11 mouse cellular contexts compared by ENCODE assay signal in genomic region chr8:122636803-122637175, GRCm38 (mm10). TPM values are rescaled to one million over a fixed set of nuclear protein-coding genes. Genes with fewer than 3 reads are reported as not detected.
DNase-seq lines count a peak whose midpoint lies in the region; ATAC-seq and TF ChIP-seq lines count a peak whose summit lies in the region.
"Had no signal": no experiment of that assay in that cellular context is flagged by ENCODE, and none has a peak within 500 bp of the region (broad histone marks: within the 10 kb centered on the region; RNA-seq: fewer than 3 reads in every experiment).

No protein-coding gene starts in this region.

- no peak for TF ChIP-seq CTCF in lung, postnatal 0 days (IDR thresholded peaks at IDR 0.05)
- TF ChIP-seq CTCF in lung, adult 2 months (IDR thresholded peaks at IDR 0.05; ENCODE audit: insufficient read depth, low read length) = no peak
- TF ChIP-seq CTCF in hindbrain, postnatal 0 days (IDR thresholded peaks at IDR 0.05; ENCODE audit: low read depth) = no peak

- no peak for TF ChIP-seq POLR2A in lung, adult 2 months (IDR thresholded peaks at IDR 0.05; ENCODE audit: borderline replicate concordance, extremely low read depth, low read depth, low read length)

- H3K27me3 ChIP-seq in lung, postnatal 0 days (replicated peaks; ENCODE audit: insufficient read depth, low read length) = no peaks in the 10 kb centered on the region
- H3K27me3 ChIP-seq in limb, embryonic 12.5 days = no peaks in the 10 kb centered on the region
- H3K27me3 ChIP-seq in hindbrain, postnatal 0 days (ENCODE audit: insufficient read depth, low read length) = no peaks in the 10 kb centered on the region
- H3K27me3 ChIP-seq: neural tube, embryonic 12.5 days had no signal

- no peak overlapping the region for H3K4me2 ChIP-seq in lung, postnatal 0 days (replicated peaks; ENCODE audit: low read depth, low read length)
- H3K4me2 ChIP-seq in limb, embryonic 12.5 days = no peak overlapping the region
- H3K4me2 ChIP-seq in hindbrain, postnatal 0 days (ENCODE audit: low read depth, low read length) = no peak overlapping the region
- H3K4me2 ChIP-seq: neural tube, embryonic 12.5 days had no signal

- peak overlapping the region; percentile 26; the same call in 1 of the 2 replicates for H3K27ac ChIP-seq in lung, postnatal 0 days (ENCODE audit: low read length)
- H3K27ac ChIP-seq in limb, embryonic 12.5 days = 0 out of 2 replicates have a peak overlapping the region, but pooled peaks have one; percentile 8
- H3K27ac ChIP-seq in hindbrain, postnatal 0 days = no peak overlapping the region
- H3K27ac ChIP-seq: neural tube, embryonic 12.5 days had no signal

- 39% methylated on average over 9 of the region's 9 CpGs for WGBS in lung, postnatal 0 days
- 58% methylated on average over 9 of the region's 9 CpGs for WGBS in lung, adult 2 months
- WGBS in limb, embryonic 12.5 days = 57% methylated on average over 9 of the region's 9 CpGs
- WGBS in hindbrain, postnatal 0 days = 54% methylated on average over 9 of the region's 9 CpGs

- no peak for TF ChIP-seq EP300 in lung, postnatal 0 days (IDR thresholded peaks at IDR 0.05)

- peak; percentile 6; the same call in 1 of the 2 replicates for ATAC-seq in lung, postnatal 0 days
- ATAC-seq in limb, embryonic 12.5 days (ENCODE audit: insufficient number of reproducible peaks, insufficient read depth, low FRiP score, low TSS enrichment, low read depth) = no peak
- ATAC-seq in hindbrain, postnatal 0 days = no peak
- ATAC-seq: inflammation-experienced regulatory T-cells, adult 6 months had no signal

- peaks cover 12% of the 10 kb centered on the region; the same call in 1 of the 2 replicates for H3K4me1 ChIP-seq in lung, postnatal 0 days (ENCODE audit: insufficient read depth, low read depth, low read length)
- peaks cover 17% of the 10 kb centered on the region for H3K4me1 ChIP-seq in lung, adult 2 months (ENCODE audit: control insufficient read depth, insufficient read depth, low read length)
- H3K4me1 ChIP-seq in limb, embryonic 12.5 days (replicated peaks) = peaks cover 48% of the 10 kb centered on the region
- H3K4me1 ChIP-seq in hindbrain, postnatal 0 days (ENCODE audit: insufficient read depth, low read length) = 0 out of 2 replicates have a peak, but pooled peaks cover 4% of the 10 kb centered on the region

- DNase-seq in lung, postnatal 0 days (ENCODE audit: low spot score) = no peak
- no peak for DNase-seq in lung, adult 2 months
- DNase-seq in heart, adult 9 months (ENCODE audit: low spot score in 2 of 2) = peak; percentile 68 to 71
- no peak for DNase-seq in hindbrain, postnatal 0 days (ENCODE audit: low spot score)
- DNase-seq in thymus, postnatal 4 days = no peak
- DNase-seq in spleen, postnatal 4 days (ENCODE audit: low spot score in 2 of 2) = no peak

- H3K9ac ChIP-seq in lung, postnatal 0 days (replicated peaks; ENCODE audit: low read depth) = no peak overlapping the region
- no peak overlapping the region for H3K9ac ChIP-seq in limb, embryonic 12.5 days (replicated peaks)
- no peak overlapping the region for H3K9ac ChIP-seq in hindbrain, postnatal 0 days (replicated peaks; ENCODE audit: low read length)
- H3K9ac ChIP-seq: neural tube, embryonic 12.5 days had no signal

- no peaks in the 10 kb centered on the region for H3K9me3 ChIP-seq in lung, postnatal 0 days (ENCODE audit: low read length)
- H3K9me3 ChIP-seq in limb, embryonic 12.5 days = no peaks in the 10 kb centered on the region
- no peaks in the 10 kb centered on the region for H3K9me3 ChIP-seq in hindbrain, postnatal 0 days (ENCODE audit: low read length)
- H3K9me3 ChIP-seq: neural tube, embryonic 12.5 days had no signal

- peaks cover 12% of the 10 kb centered on the region; the same call in 1 of the 2 replicates for H3K36me3 ChIP-seq in lung, postnatal 0 days (ENCODE audit: insufficient read depth, low read length)
- peaks cover 15% of the 10 kb centered on the region for H3K36me3 ChIP-seq in limb, embryonic 12.5 days
- peaks cover 34% of the 10 kb centered on the region; the same call in 1 of the 2 replicates for H3K36me3 ChIP-seq in hindbrain, postnatal 0 days (ENCODE audit: insufficient read depth, low read length)

- no peak overlapping the region for H3K4me3 ChIP-seq in lung, postnatal 0 days (ENCODE audit: low read depth, low read length)
- no peak overlapping the region for H3K4me3 ChIP-seq in lung, adult 2 months (replicated peaks; ENCODE audit: extremely low read depth, low read depth, low read length)
- no peak overlapping the region for H3K4me3 ChIP-seq in limb, embryonic 12.5 days (replicated peaks)
- no peak overlapping the region for H3K4me3 ChIP-seq in hindbrain, postnatal 0 days (ENCODE audit: low read length)
- H3K4me3 ChIP-seq: neural tube, embryonic 12.5 days had no signal

RNA-seq across cellular contexts. Expression of gene Pabpn1l, which starts 14.2 kb away (rescaled TPM):
- 0.12 TPM in 1 of 2 replicates, not detected in the other for polyA plus RNA-seq in lung, postnatal 0 days (2015; fragmentation: Nextera tagmentation; extraction: Ambion mirVana)
- not detected in 2 replicates for polyA plus RNA-seq in lung, adult 2 months (2012; rRNA removed)
- not detected in 2 replicates for polyA plus RNA-seq in limb, embryonic 12.5 days (2016; fragmentation: Nextera tagmentation; extraction: Ambion mirVana)
- total RNA-seq in hindbrain, postnatal 0 days (2014; rRNA removed) = not detected in 2 replicates
- not detected in 2 replicates for polyA plus RNA-seq in hindbrain, postnatal 0 days (2015; fragmentation: Nextera tagmentation; extraction: Ambion mirVana)
- total RNA-seq: layer of hippocampus, postnatal 10 days; MEL had no signal
- polyA plus RNA-seq: inflammation-experienced regulatory T-cells, adult 6 months; neural tube, embryonic 12.5 days had no signal

RNA-seq across cellular contexts. Expression of gene Trappc2l, which starts 25.3 kb away (rescaled TPM):
- polyA plus RNA-seq in lung, postnatal 0 days (2015; fragmentation: Nextera tagmentation; extraction: Ambion mirVana) = 66.8 and 70.0 TPM in 2 replicates
- polyA plus RNA-seq in lung, adult 2 months (2012; rRNA removed) = 122 and 162 TPM in 2 replicates
- 39.0 and 48.0 TPM in 2 replicates for polyA plus RNA-seq in limb, embryonic 12.5 days (2016; fragmentation: Nextera tagmentation; extraction: Ambion mirVana)
- 7.6 and 11.4 TPM in 2 replicates for total RNA-seq in hindbrain, postnatal 0 days (2014; rRNA removed)
- 117 and 130 TPM in 2 replicates for polyA plus RNA-seq in hindbrain, postnatal 0 days (2015; fragmentation: Nextera tagmentation; extraction: Ambion mirVana)

RNA-seq across cellular contexts. Expression of gene Galns, which starts 25.5 kb away (rescaled TPM):
- polyA plus RNA-seq in lung, postnatal 0 days (2015; fragmentation: Nextera tagmentation; extraction: Ambion mirVana) = 14.3 and 14.5 TPM in 2 replicates
- 13.8 and 14.9 TPM in 2 replicates for polyA plus RNA-seq in lung, adult 2 months (2012; rRNA removed)
- polyA plus RNA-seq in limb, embryonic 12.5 days (2016; fragmentation: Nextera tagmentation; extraction: Ambion mirVana) = 5.9 and 8.4 TPM in 2 replicates
- 12.0 and 14.2 TPM in 2 replicates for total RNA-seq in hindbrain, postnatal 0 days (2014; rRNA removed)
- 9.1 and 10.0 TPM in 2 replicates for polyA plus RNA-seq in hindbrain, postnatal 0 days (2015; fragmentation: Nextera tagmentation; extraction: Ambion mirVana)

Comparison
In these comparisons a context has a peak if more than half of its experiments do, and no peak if none do; other contexts are left out.
1. DNase-seq: peak in heart, adult 9 months (2 of 2); none in lung, postnatal 0 days (single experiment), lung, adult 2 months (single experiment), hindbrain, postnatal 0 days (single experiment), thymus, postnatal 4 days (single experiment) and spleen, postnatal 4 days (0 of 2).